ENCODE assay signal across 16 mouse cellular contexts in genomic region chr9:122234741-122235140, GRCm38 (mm10).
"Had no signal": no experiment of that assay in that cellular context is flagged by ENCODE, and none has a peak within 500 bp of the region (broad histone marks: within the 10 kb centered on the region; RNA-seq: fewer than 3 reads in every experiment).

No protein-coding gene starts in this region.

- H3K4me1 ChIP-seq: midbrain, embryonic 10.5 days; midbrain, embryonic 13.5 days; neural tube, embryonic 13.5 days; stomach, embryonic 15.5 days had no signal

- H3K27me3 ChIP-seq: midbrain, embryonic 13.5 days; neural tube, embryonic 13.5 days; neural tube, embryonic 15.5 days; stomach, embryonic 15.5 days had no signal

- H3K27ac ChIP-seq: midbrain, embryonic 10.5 days; midbrain, embryonic 13.5 days; neural tube, embryonic 13.5 days; neural tube, embryonic 15.5 days; stomach, embryonic 15.5 days; stomach, postnatal 0 days had no signal

- H3K36me3 ChIP-seq: midbrain, embryonic 10.5 days; neural tube, embryonic 15.5 days; stomach, embryonic 15.5 days had no signal

- ATAC-seq: midbrain, embryonic 13.5 days; midbrain, embryonic 16.5 days had no signal

- H3K9ac ChIP-seq: lung, embryonic 14.5 days; midbrain, embryonic 13.5 days; neural tube, embryonic 13.5 days; neural tube, embryonic 15.5 days; stomach, embryonic 15.5 days had no signal

- H3K4me3 ChIP-seq: midbrain, embryonic 10.5 days; midbrain, embryonic 13.5 days; myocyte; neural tube, embryonic 13.5 days; neural tube, embryonic 15.5 days; stomach, embryonic 15.5 days had no signal

- DNase-seq: lung, adult 18-20 months; lung, embryonic 14.5 days; lung, postnatal 10 days; lung, postnatal 4 days; right cerebral cortex, postnatal 14 days; thymus, adult 2 months; thymus, postnatal 25 days; thymus, postnatal 4 days had no signal

- H3K9me3 ChIP-seq: midbrain, embryonic 10.5 days; midbrain, embryonic 13.5 days; neural tube, embryonic 13.5 days; neural tube, embryonic 15.5 days; stomach, embryonic 15.5 days had no signal

- H3K4me2 ChIP-seq: lung, embryonic 14.5 days; midbrain, embryonic 13.5 days; neural tube, embryonic 13.5 days; neural tube, embryonic 15.5 days; stomach, embryonic 15.5 days had no signal
